Mouse (Mus musculus) MEL (cell line): ENCODE results near the gene Tmco5.

Experiments used
- CHD2 ChIP-seq: IDR thresholded peaks from 2 replicates; pipeline ENCODE4 v1.6.1; 2011; ENCODE audit warnings: low read length, improper control_type of control experiment
- CTCF ChIP-seq, 3 experiments: IDR thresholded peaks in 2 of 3; conservative IDR thresholded peaks in 1 of 3; 2 replicates each; pipeline ENCODE4 v1.5.1; 2011 to 2012; ENCODE audit warnings: low read length in 3 of 3, low read depth in 2 of 3, mild to moderate bottlenecking in 2 of 3, improper control_type of control experiment in 1 of 3, inconsistent platforms in 1 of 3, mixed read lengths in 1 of 3, moderate library complexity in 1 of 3; ENCODE audit not compliant: control insufficient read depth in 1 of 3, insufficient read depth in 1 of 3, poor library complexity in 1 of 3, severe bottlenecking in 1 of 3
- E2F4 ChIP-seq: IDR thresholded peaks from 2 replicates; pipeline ENCODE4 v1.6.1; 2011; ENCODE audit warnings: low read depth, low read length, improper control_type of control experiment, borderline replicate concordance
- ETS1 ChIP-seq: IDR thresholded peaks from 2 replicates; pipeline ENCODE4 v1.6.1; 2012; ENCODE audit warnings: low read depth, mild to moderate bottlenecking, inconsistent platforms, low read length, improper control_type of control experiment, moderate library complexity
- KAT2A ChIP-seq: conservative IDR thresholded peaks from 2 replicates; pipeline ENCODE4 v1.6.1; 2012; ENCODE audit warnings: low read depth, low read length, improper control_type of control experiment, inconsistent platforms
- MEF2A ChIP-seq: IDR thresholded peaks from 2 replicates; pipeline ENCODE4 v1.6.1; 2014; ENCODE audit warnings: low read depth, mild to moderate bottlenecking, inconsistent platforms, low read length, improper control_type of control experiment; ENCODE audit not compliant: poor library complexity, insufficient replicate concordance, severe bottlenecking; ENCODE audit errors: extremely low read depth
- POLR2A ChIP-seq, 2 experiments: IDR thresholded peaks; 2 replicates each; pipeline ENCODE4 v1.6.1; 2011 to 2012; ENCODE audit warnings: low read length in 2 of 2, mild to moderate bottlenecking in 2 of 2, control low read depth in 1 of 2, improper control_type of control experiment in 1 of 2, low read depth in 1 of 2, moderate library complexity in 1 of 2; ENCODE audit not compliant: control insufficient read depth in 1 of 2, insufficient read depth in 1 of 2, poor library complexity in 1 of 2
- POLR2AphosphoS5 ChIP-seq: IDR thresholded peaks from 2 replicates; pipeline ENCODE4 v1.6.1; 2012; ENCODE audit warnings: low read depth, borderline replicate concordance, mild to moderate bottlenecking, inconsistent platforms, low read length, moderate library complexity, mixed read lengths
- RAD21 ChIP-seq: IDR thresholded peaks from 2 replicates; pipeline ENCODE4 v1.6.1; 2011; ENCODE audit warnings: mild to moderate bottlenecking, low read depth, low read length, improper control_type of control experiment
- SMC3 ChIP-seq: IDR thresholded peaks from 2 replicates; pipeline ENCODE4 v1.6.1; 2011; ENCODE audit warnings: low read depth, low read length, improper control_type of control experiment
- TCF12 ChIP-seq: IDR thresholded peaks from 2 replicates; pipeline ENCODE4 v1.6.1; 2014; ENCODE audit warnings: low read depth, mild to moderate bottlenecking, inconsistent platforms, low read length, improper control_type of control experiment, moderate library complexity
- USF1 ChIP-seq: IDR thresholded peaks from 2 replicates; pipeline ENCODE4 v1.6.1; 2014; ENCODE audit warnings: low read depth, mild to moderate bottlenecking, inconsistent platforms, low read length, improper control_type of control experiment, moderate library complexity
- ZC3H11A ChIP-seq: IDR thresholded peaks from 2 replicates; pipeline ENCODE4 v1.6.1; 2012; ENCODE audit warnings: low read depth, mild to moderate bottlenecking, inconsistent platforms, low read length, improper control_type of control experiment
- ZMIZ1 ChIP-seq: IDR thresholded peaks from 2 replicates; pipeline ENCODE4 v1.6.1; 2012; ENCODE audit warnings: low read depth, mild to moderate bottlenecking, inconsistent platforms, low read length, improper control_type of control experiment, moderate library complexity

- TF ChIP-seq CTCF (IDR thresholded peaks at IDR 0.05 in 2 of 3, conservative IDR thresholded peaks at IDR 0.05 in 1 of 3; ENCODE audit: control insufficient read depth in 1 of 3, insufficient read depth in 1 of 3, low read depth in 2 of 3, low read length in 3 of 3, poor library complexity in 1 of 3, severe bottlenecking in 1 of 3), result no peak
- no peak for TF ChIP-seq E2F4
- TF ChIP-seq POLR2AphosphoS5, result no peak
- no peak for TF ChIP-seq ZMIZ1
- no peak for TF ChIP-seq SMC3
- TF ChIP-seq TCF12, result no peak
- TF ChIP-seq ZC3H11A, result no peak
- no peak for TF ChIP-seq RAD21
- TF ChIP-seq POLR2A (IDR thresholded peaks at IDR 0.05; ENCODE audit: control insufficient read depth in 1 of 2, insufficient read depth in 1 of 2, low read depth in 1 of 2, low read length in 2 of 2, poor library complexity in 1 of 2), result no peak
- no peak for TF ChIP-seq CHD2
- TF ChIP-seq ETS1, result no peak
- no peak for TF ChIP-seq MEF2A
- no peak for TF ChIP-seq USF1
- TF ChIP-seq KAT2A, result no peak
Measured at GRCm38 (mm10) chr2:116934776-116935175, 56.3 kb downstream of the Tmco5 start.
